ENCODE assay signal across 23 mouse cellular contexts in genomic region chr16:48829060-48829459, GRCm38 (mm10). TPM values are rescaled to one million over a fixed set of nuclear protein-coding genes. Genes with fewer than 3 reads are reported as not detected.
"Had no signal": no experiment of that assay in that cellular context is flagged by ENCODE, and none has a peak within 500 bp of the region (broad histone marks: within the 10 kb centered on the region; RNA-seq: fewer than 3 reads in every experiment).

No protein-coding gene starts in this region.

- H3K4me2 ChIP-seq: lung, embryonic 14.5 days; midbrain, embryonic 11.5 days; neural tube, embryonic 13.5 days; neural tube, embryonic 15.5 days; stomach, embryonic 15.5 days had no signal

- H3K9me3 ChIP-seq: megakaryocyte, embryonic 14.5 days; neural tube, embryonic 13.5 days; neural tube, embryonic 15.5 days; stomach, embryonic 15.5 days had no signal

- H3K27ac ChIP-seq: neural tube, embryonic 13.5 days; neural tube, embryonic 15.5 days; stomach, embryonic 15.5 days; stomach, postnatal 0 days had no signal

- H3K4me1 ChIP-seq: megakaryocyte, embryonic 14.5 days; neural tube, embryonic 13.5 days; neural tube, embryonic 15.5 days; stomach, embryonic 15.5 days had no signal

- H3K9ac ChIP-seq: lung, embryonic 14.5 days; neural tube, embryonic 13.5 days; neural tube, embryonic 15.5 days; stomach, embryonic 15.5 days had no signal

- ATAC-seq: midbrain, embryonic 16.5 days had no signal

- H3K27me3 ChIP-seq: megakaryocyte, embryonic 14.5 days; neural tube, embryonic 13.5 days; neural tube, embryonic 15.5 days; stomach, embryonic 15.5 days had no signal

- DNase-seq: lung, adult 18-20 months; lung, embryonic 14.5 days; lung, postnatal 10 days; lung, postnatal 4 days; midbrain, embryonic 14.5 days; retina, postnatal 1 day; right cerebral cortex, adult 18-20 months; thymus, adult 2 months; thymus, postnatal 25 days; thymus, postnatal 4 days had no signal

- H3K4me3 ChIP-seq: megakaryocyte, embryonic 14.5 days; myocyte; neural tube, embryonic 13.5 days; neural tube, embryonic 15.5 days; stomach, embryonic 15.5 days had no signal

- H3K36me3 ChIP-seq: neural tube, embryonic 13.5 days; neural tube, embryonic 15.5 days; stomach, embryonic 15.5 days had no signal

RNA-seq across cellular contexts. Expression of gene Retnlb, which starts 12.4 kb away (rescaled TPM):
- polyA plus RNA-seq: liver, embryonic 16.5 days; midbrain, embryonic 11.5 days; midbrain, embryonic 14.5 days; midbrain, embryonic 16.5 days; myocyte; neural tube, embryonic 11.5 days; neural tube, embryonic 13.5 days; neural tube, embryonic 15.5 days; spleen, adult 2 months; stomach, embryonic 15.5 days; stomach, postnatal 0 days; testis, adult 2 months; urinary bladder, adult 2 months had no signal

RNA-seq across cellular contexts. Expression of gene Retnla, which starts 13.3 kb away (rescaled TPM):
- polyA plus RNA-seq: liver, embryonic 16.5 days; midbrain, embryonic 11.5 days; midbrain, embryonic 14.5 days; midbrain, embryonic 16.5 days; myocyte; neural tube, embryonic 11.5 days; neural tube, embryonic 13.5 days; neural tube, embryonic 15.5 days; stomach, embryonic 15.5 days; stomach, postnatal 0 days had no signal

RNA-seq across cellular contexts. Expression of gene Retnlg, which starts 43.4 kb away (rescaled TPM):
- polyA plus RNA-seq: lung, embryonic 14.5 days; midbrain, embryonic 11.5 days; midbrain, embryonic 16.5 days; myocyte; neural tube, embryonic 11.5 days; testis, adult 2 months had no signal

RNA-seq across cellular contexts. Expression of gene Trat1, which starts 57.2 kb away (rescaled TPM):
- polyA plus RNA-seq: liver, embryonic 16.5 days; lung, embryonic 14.5 days; midbrain, embryonic 11.5 days; midbrain, embryonic 14.5 days; midbrain, embryonic 16.5 days; myocyte; neural tube, embryonic 11.5 days; neural tube, embryonic 13.5 days; stomach, postnatal 0 days had no signal
